Mouse (Mus musculus) ovary, adult 18-20 months (tissue): Measurements from ENCODE around the gene Mthfd2.

Experiments
- DNase-seq: peaks from one replicate; pipeline ENCODE4 v3.0.0; 2022; ENCODE audit warnings: low spot score, mixed read lengths

Mthfd2 gene

DNA sequence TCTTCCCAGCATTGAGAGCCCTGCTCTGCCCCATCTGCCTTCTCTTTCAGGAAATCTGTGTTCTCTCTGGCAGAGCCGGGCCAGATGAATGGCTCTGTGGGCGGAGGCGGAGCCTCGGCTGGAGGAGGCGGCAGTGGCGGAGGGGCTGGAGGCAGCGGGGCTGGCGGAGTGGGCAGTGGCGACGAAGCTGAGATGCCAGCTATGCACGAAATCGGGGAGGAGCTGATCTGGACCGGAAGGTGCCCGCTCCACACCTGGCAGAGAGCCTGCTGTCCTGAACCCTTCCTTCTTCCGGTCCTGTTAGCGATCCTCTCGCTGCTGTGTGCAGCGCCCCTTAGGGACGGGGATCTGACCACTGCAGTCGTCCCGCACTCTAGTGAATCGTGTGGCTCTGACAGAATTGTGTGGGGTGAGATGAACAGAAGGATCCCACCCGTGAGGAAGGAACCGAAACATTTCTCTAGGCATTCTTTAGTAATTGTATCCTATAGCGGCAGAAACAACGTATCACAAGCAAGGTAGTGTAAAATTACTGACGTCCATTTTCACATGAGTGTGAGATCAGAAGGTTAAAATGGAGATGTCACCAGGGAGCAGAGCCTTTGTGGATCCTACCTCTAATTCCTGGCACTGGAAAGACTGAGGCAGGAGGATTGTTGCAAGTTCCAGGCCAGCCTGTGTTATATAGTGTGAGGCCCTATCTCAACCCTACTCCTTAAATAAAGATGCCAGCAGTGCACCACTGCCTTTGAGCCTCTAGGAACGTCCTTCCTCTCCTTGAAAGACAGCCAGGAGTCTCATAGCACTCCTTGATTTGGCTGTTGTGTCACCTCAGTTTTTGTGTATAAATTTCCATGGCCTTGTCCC lies 57.3 kb downstream of the Mthfd2 start:
- peak; percentile 92 for DNase-seq

- DNase-seq, result no peak
These were observed 58.1 kb downstream of the Mthfd2 start for GRCm38 (mm10) chr6:83267616-83268015.

- DNase-seq, result no peak
These were observed 60.1 kb downstream of the Mthfd2 start for GRCm38 (mm10) chr6:83265653-83266052.

DNA sequence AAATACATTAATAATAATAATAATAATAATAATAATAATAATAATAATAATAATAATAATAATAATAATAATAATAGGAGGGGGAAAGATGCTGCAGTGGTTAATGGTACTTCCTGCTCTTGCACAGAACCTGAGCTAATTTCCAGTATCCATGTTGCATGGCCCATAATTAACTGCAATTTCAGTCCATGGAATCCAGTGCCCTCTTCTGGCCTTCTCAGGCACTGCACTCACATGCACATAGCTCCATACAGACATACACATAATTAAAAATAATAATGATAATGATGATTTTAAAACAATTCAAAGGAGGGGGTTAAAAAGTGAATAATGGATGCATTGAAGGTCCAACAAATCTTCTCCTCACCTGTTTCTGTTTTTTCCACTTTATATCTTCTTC lies 60.5 kb downstream of the Mthfd2 start:
- no peak for DNase-seq

GRCm38 (mm10) chr6:83264516-83264915 lies 61.2 kb downstream of the Mthfd2 start:
- no peak for DNase-seq
